Mouse (Mus musculus) myocyte (in vitro differentiated cells): ENCODE data around the gene Cav1.

Source experiments
- MYOD1 ChIP-seq, 3 experiments: IDR thresholded peaks; one replicate each; pipeline ENCODE4 v1.6.1; 2011; ENCODE audit warnings: control low read depth in 2 of 3, low read depth in 2 of 3, mild to moderate bottlenecking in 2 of 3, moderate library complexity in 1 of 3; ENCODE audit not compliant: insufficient read length in 2 of 3, control insufficient read depth in 1 of 3
- MYOG ChIP-seq, 3 experiments: IDR thresholded peaks; one replicate each; pipeline ENCODE4 v1.6.1; 2011; ENCODE audit warnings: control low read depth in 2 of 3, low read depth in 2 of 3, mild to moderate bottlenecking in 2 of 3; ENCODE audit not compliant: insufficient read length in 2 of 3, control insufficient read depth in 1 of 3, insufficient read depth in 1 of 3
- POLR2A ChIP-seq: IDR thresholded peaks from one replicate; pipeline ENCODE4 v1.6.1; 2011; ENCODE audit warnings: low read depth, mild to moderate bottlenecking, control low read depth, moderate library complexity; ENCODE audit not compliant: insufficient read length

DNA sequence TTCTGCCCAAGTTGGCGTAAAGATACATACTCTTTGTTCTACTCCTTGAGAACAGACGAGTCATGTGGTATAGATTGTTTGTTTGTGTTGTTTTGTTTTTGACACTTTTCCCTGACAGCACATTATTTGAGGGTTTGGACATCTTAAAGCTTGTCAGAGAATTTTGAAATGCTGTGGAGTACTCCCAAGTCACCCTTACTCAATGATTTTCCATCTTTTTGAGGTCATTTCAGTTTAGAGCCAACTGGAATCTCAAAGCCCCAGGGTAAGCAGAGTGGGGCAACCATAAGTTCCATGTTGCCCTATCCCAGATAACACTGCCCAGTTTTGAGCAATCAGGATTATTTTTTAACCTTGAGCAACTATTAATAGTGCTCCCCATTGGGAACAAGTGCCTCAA, 8.1 kb downstream of the Cav1 start:
- no peak for TF ChIP-seq MYOD1 (IDR thresholded peaks at IDR 0.05; ENCODE audit: control insufficient read depth in 1 of 3, insufficient read length in 2 of 3, low read depth in 2 of 3)
- TF ChIP-seq POLR2A, result no peak
- no peak for TF ChIP-seq MYOG (IDR thresholded peaks at IDR 0.05; ENCODE audit: control insufficient read depth in 1 of 3, insufficient read depth in 1 of 3, insufficient read length in 2 of 3, low read depth in 2 of 3)
